Mouse (Mus musculus) C2C12 (cell line): ENCODE measurements around the gene Gm20388.

Experiments used
- CTCF ChIP-seq: IDR thresholded peaks from one replicate; pipeline ENCODE4 v1.5.1; 2011; ENCODE audit not compliant: control insufficient read depth, insufficient read depth, insufficient read length
- MAX ChIP-seq: IDR thresholded peaks from one replicate; pipeline ENCODE4 v1.6.1; 2011; ENCODE audit warnings: mild to moderate bottlenecking, control low read depth
- MYOD1 ChIP-seq: IDR thresholded peaks from one replicate; pipeline ENCODE4 v1.6.1; 2011; ENCODE audit warnings: low read depth; ENCODE audit not compliant: control insufficient read depth, insufficient read length
- MYOG ChIP-seq: IDR thresholded peaks from one replicate; pipeline ENCODE4 v1.6.1; 2011; ENCODE audit not compliant: control insufficient read depth, insufficient read length; ENCODE audit errors: extremely low read depth
- USF1 ChIP-seq: IDR thresholded peaks from one replicate; pipeline ENCODE4 v1.6.1; 2011; ENCODE audit warnings: low read depth, mild to moderate bottlenecking, control low read depth, moderate library complexity

DNA sequence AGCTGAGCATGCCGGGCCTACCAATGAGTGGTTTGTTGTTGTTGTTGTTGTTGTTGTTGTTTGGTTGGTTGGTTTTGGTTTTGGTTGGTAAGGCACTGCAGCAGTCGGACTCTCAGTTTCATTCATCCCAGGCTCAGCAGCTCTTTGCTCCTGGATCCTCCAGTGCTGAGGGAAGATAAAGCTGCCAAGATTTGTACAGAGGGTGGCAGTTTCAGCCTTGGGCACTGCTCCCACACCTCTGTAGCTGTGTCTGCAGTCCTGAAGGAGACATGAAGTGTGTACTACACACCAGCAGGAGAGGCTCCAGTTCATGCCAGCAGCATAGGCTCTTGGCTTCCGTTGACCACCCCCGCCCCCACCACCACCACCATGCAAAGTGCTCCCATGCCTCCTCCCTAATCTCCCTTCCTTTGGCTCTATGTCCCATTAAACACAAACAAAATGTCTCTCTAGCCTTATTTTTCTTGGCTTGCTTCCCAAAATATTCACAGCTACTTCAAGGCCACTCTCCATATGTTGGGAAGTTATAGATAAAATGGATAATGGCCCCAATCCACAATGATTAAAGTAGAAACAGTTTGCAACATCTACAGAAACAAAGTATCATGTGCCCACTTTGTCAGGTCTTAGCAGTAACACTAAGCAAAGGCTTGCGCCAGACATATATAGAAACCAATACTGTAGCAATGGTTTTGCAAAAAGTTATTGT, 3740.9 kb downstream of the Gm20388 start:
- TF ChIP-seq CTCF, result no peak
- TF ChIP-seq MYOG, result no peak
- TF ChIP-seq USF1, result no peak
- TF ChIP-seq MYOD1, result no peak
- no peak for TF ChIP-seq MAX
